Mouse (Mus musculus): ENCODE results near the gene Adgrd1. TPM values are rescaled to one million over a fixed set of nuclear protein-coding genes. Genes with fewer than 3 reads are reported as not detected.

The Adgrd1 gene
- polyA plus RNA-seq, 1 experiment from 2014 or later = 0.05 TPM

Other genes with a start within 250 kb of the Adgrd1 start
- gene Rimbp2, start 143.3 kb upstream of the Adgrd1 start, polyA plus RNA-seq (2016; fragmentation: Nextera tagmentation; extraction: Ambion mirVana) = 1.00 and 1.3 TPM in 2 replicates
- 23.1 and 25.7 TPM in 2 replicates for gene Stx2, start 88.2 kb upstream of the Adgrd1 start, polyA plus RNA-seq (2016; fragmentation: Nextera tagmentation; extraction: Ambion mirVana)
- gene Ran, start 76.7 kb upstream of the Adgrd1 start, polyA plus RNA-seq (2016; fragmentation: Nextera tagmentation; extraction: Ambion mirVana) = 821 and 873 TPM in 2 replicates